Mouse (Mus musculus) kidney, postnatal 0 days (tissue): ENCODE measurements around the gene Nell1. TPM values are rescaled to one million over a fixed set of nuclear protein-coding genes. Genes with fewer than 3 reads are reported as not detected.

Experiments used
- ATAC-seq: fragments of 200-750 bp; cut with Nextera tagmentation; replicated peaks from 2 replicates; pipeline ENCODE4 v1.8.0; 2017; ENCODE audit warnings: low read depth, moderate number of reproducible peaks, moderate TSS enrichment, moderate library complexity; ENCODE audit not compliant: low FRiP score
- DNase-seq: peaks from one replicate; pipeline ENCODE4 v3.0.0-alpha.2; 2016; ENCODE audit warnings: low spot score
- H3K27ac ChIP-seq: fragments of 300-500 bp; sonication (generic); 2 replicates; pipeline ENCODE4 v1.5.1; 2014; ENCODE audit warnings: mild to moderate bottlenecking
- H3K27me3 ChIP-seq: fragments of 300-500 bp; sonication (generic); 2 replicates; pipeline ENCODE4 v1.6.1; 2014; ENCODE audit warnings: low read length, mixed read lengths; ENCODE audit not compliant: insufficient read depth
- H3K36me3 ChIP-seq: fragments of 300-500 bp; sonication (generic); 2 replicates; pipeline ENCODE4 v1.6.1; 2014; ENCODE audit warnings: low read length, mixed read lengths; ENCODE audit not compliant: insufficient read depth
- H3K4me1 ChIP-seq: fragments of 300-500 bp; sonication (generic); replicated peaks from 2 replicates; pipeline ENCODE4 v1.6.1; 2014; ENCODE audit warnings: antibody characterized with exemption, low read length, mixed read lengths; ENCODE audit not compliant: insufficient read depth
- H3K4me2 ChIP-seq: fragments of 300-500 bp; sonication (generic); 2 replicates; pipeline ENCODE4 v1.6.1; 2014; ENCODE audit warnings: mild to moderate bottlenecking, low read length, moderate library complexity, mixed read lengths
- H3K4me3 ChIP-seq: fragments of 300-500 bp; sonication (generic); replicated peaks from 2 replicates; pipeline ENCODE4 v1.5.1; 2014; ENCODE audit warnings: low read depth, low read length
- H3K9ac ChIP-seq: fragments of 300-500 bp; sonication (generic); 2 replicates; pipeline ENCODE4 v1.6.1; 2014; ENCODE audit warnings: low read depth, low read length
- H3K9me3 ChIP-seq: fragments of 300-500 bp; sonication (generic); replicated peaks from 2 replicates; pipeline ENCODE4 v1.6.1; 2016; ENCODE audit warnings: low read length, inconsistent platforms, mixed read lengths
- CTCF ChIP-seq: IDR thresholded peaks from 2 replicates; pipeline ENCODE4 v1.5.1; 2016; ENCODE audit warnings: antibody characterized with exemption, low read depth, mild to moderate bottlenecking, moderate library complexity
- WGBS: fragments of 180-500 bp; shearing (Covaris S2); extraction: QIAGEN DNeasy Blood & Tissue Kit; methylation state at CpG from one replicate; pipeline ENCODE4 v1.1.7; 2014; 5-methylcytosine and 5-hydroxymethylcytosine counted together
- polyA plus RNA-seq: library from polyadenylated mRNA; unstranded; fragments of >200 nt; fragmentation: Nextera tagmentation; extraction: Ambion mirVana; gene quantifications from 2 replicates; pipeline ENCODE4 v1.2.1, GENCODE M21; 2015

Gene Nell1
- polyA plus RNA-seq, 1 experiment from 2014 or later: 7.4 TPM

- 70% methylated on average over 5 of the region's 5 CpGs for WGBS
- Histone ChIP-seq H3K9ac (no peak overlapping the region), H3K27ac (no peak overlapping the region), H3K27me3 (no peaks in the 10 kb centered on the region), H3K36me3 (no peaks in the 10 kb centered on the region), H3K4me1 (no peaks in the 10 kb centered on the region), H3K4me2 (no peak overlapping the region), H3K4me3 (no peak overlapping the region), H3K9me3 (no peaks in the 10 kb centered on the region)
- DNase-seq (no peak), ATAC-seq (no peak)
- no peak for TF ChIP-seq CTCF
Observed at GRCm38 (mm10) chr7:50686337-50686736, 711.7 kb downstream of the Nell1 start.

GRCm38 (mm10) chr7:50725166-50725565 lies 750.5 kb downstream of the Nell1 start:
- no peak for DNase-seq
- WGBS: 70% methylated on average over 3 of the region's 3 CpGs
- Histone ChIP-seq H3K4me2 (no peak overlapping the region), H3K36me3 (no peaks in the 10 kb centered on the region), H3K4me3 (no peak overlapping the region), H3K9me3 (no peaks in the 10 kb centered on the region), H3K27me3 (no peaks in the 10 kb centered on the region), H3K9ac (no peak overlapping the region), H3K27ac (no peak overlapping the region), H3K4me1 (no peaks in the 10 kb centered on the region)
- no peak for TF ChIP-seq CTCF
- ATAC-seq: no peak

- 57% methylated on average over 4 of the region's 4 CpGs for WGBS
- Histone ChIP-seq H3K27ac (no peak overlapping the region), H3K4me1 (no peaks in the 10 kb centered on the region), H3K4me3 (no peak overlapping the region), H3K4me2 (no peak overlapping the region), H3K9me3 (no peaks in the 10 kb centered on the region), H3K36me3 (no peaks in the 10 kb centered on the region), H3K9ac (no peak overlapping the region), H3K27me3 (no peaks in the 10 kb centered on the region)
- ATAC-seq (no peak), DNase-seq (peak; percentile 9)
- TF ChIP-seq CTCF: peak; percentile 47
Observed at GRCm38 (mm10) chr7:50730951-50731350, 756.3 kb downstream of the Nell1 start.

GRCm38 (mm10) chr7:50755516-50755915 lies 780.9 kb downstream of the Nell1 start:
- no peak for ATAC-seq
- 84% methylated on average over 3 of the region's 3 CpGs for WGBS
- Histone ChIP-seq H3K27me3 (no peaks in the 10 kb centered on the region), H3K9ac (no peak overlapping the region), H3K4me3 (no peak overlapping the region), H3K36me3 (no peaks in the 10 kb centered on the region), H3K4me2 (no peak overlapping the region), H3K9me3 (no peaks in the 10 kb centered on the region), H3K27ac (no peak overlapping the region), H3K4me1 (no peaks in the 10 kb centered on the region)
- TF ChIP-seq CTCF: no peak
- DNase-seq: no peak

GRCm38 (mm10) chr7:50756409-50756808 lies 781.7 kb downstream of the Nell1 start:
- no peaks in the 10 kb centered on the region for H3K36me3 ChIP-seq
- no peak for TF ChIP-seq CTCF
- no peak overlapping the region for H3K4me3 ChIP-seq
- H3K9me3 ChIP-seq: no peaks in the 10 kb centered on the region
- H3K27ac ChIP-seq: no peak overlapping the region
- no peak overlapping the region for H3K4me2 ChIP-seq
- no peaks in the 10 kb centered on the region for H3K4me1 ChIP-seq
- WGBS: 80% methylated on average over 5 of the region's 5 CpGs
- ATAC-seq (no peak), DNase-seq (no peak)
- no peaks in the 10 kb centered on the region for H3K27me3 ChIP-seq
- no peak overlapping the region for H3K9ac ChIP-seq

- no peak for DNase-seq
- no peaks in the 10 kb centered on the region for H3K9me3 ChIP-seq
- ATAC-seq: no peak
- no peak overlapping the region for H3K4me2 ChIP-seq
- H3K36me3 ChIP-seq: no peaks in the 10 kb centered on the region
- no peak overlapping the region for H3K4me3 ChIP-seq
- TF ChIP-seq CTCF: no peak
- H3K4me1 ChIP-seq: no peaks in the 10 kb centered on the region
- H3K27ac ChIP-seq: no peak overlapping the region
- no peaks in the 10 kb centered on the region for H3K27me3 ChIP-seq
- H3K9ac ChIP-seq: no peak overlapping the region
Observed at GRCm38 (mm10) chr7:50773516-50773915, 798.9 kb downstream of the Nell1 start.

GRCm38 (mm10) chr7:50781105-50781504 lies 806.4 kb downstream of the Nell1 start:
- Histone ChIP-seq H3K36me3 (no peaks in the 10 kb centered on the region), H3K9ac (no peak overlapping the region), H3K27me3 (no peaks in the 10 kb centered on the region), H3K4me2 (no peak overlapping the region), H3K27ac (no peak overlapping the region), H3K9me3 (no peaks in the 10 kb centered on the region), H3K4me1 (no peaks in the 10 kb centered on the region), H3K4me3 (no peak overlapping the region)
- TF ChIP-seq CTCF: no peak
- 85% methylated on average over 1 of the region's 1 CpGs for WGBS
- ATAC-seq (no peak), DNase-seq (no peak)
